Mouse (Mus musculus): ENCODE results near the gene Vamp2. TPM values are rescaled to one million over a fixed set of nuclear protein-coding genes. Genes with fewer than 3 reads are reported as not detected.
A peak's percentile ranks its signal among the peaks of the same experiment; 100 is the strongest.

Gene Vamp2
- polyA plus RNA-seq, 1 experiment from 2014 or later: 282 TPM

DNA sequence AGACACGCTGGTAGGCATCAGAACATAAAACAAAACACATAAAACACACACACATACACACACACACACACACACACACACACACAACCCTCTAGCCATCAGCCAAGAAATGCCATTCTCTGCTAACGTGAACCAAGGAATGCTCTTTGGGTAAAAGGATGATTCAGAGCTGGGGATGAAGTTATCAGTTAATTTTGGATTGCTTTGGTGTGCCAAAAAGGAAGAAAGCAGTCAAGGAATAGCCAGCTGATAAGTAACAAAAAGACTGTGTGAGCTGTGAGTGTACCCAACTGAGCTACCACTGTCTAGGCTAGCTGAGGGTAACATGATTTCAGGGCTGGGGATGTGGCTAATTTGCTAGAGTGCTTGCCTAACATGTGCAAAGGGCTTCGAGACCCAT, 25.7 kb downstream of the Vamp2 start:
- Histone ChIP-seq H3K27ac (replicated peaks) (no peak overlapping the region), H3K4me3 (no peak overlapping the region), H3K27me3 (peaks cover 36% of the 10 kb centered on the region), H3K9ac (no peak overlapping the region), H3K36me3 (peaks cover 6% of the 10 kb centered on the region), H3K4me2 (no peak overlapping the region), H3K4me1 (replicated peaks) (peaks cover 37% of the 10 kb centered on the region), H3K9me3 (no peaks in the 10 kb centered on the region)
- no peak for ATAC-seq (ENCODE audit: low read depth)
- WGBS: 80% methylated on average over 3 of the region's 3 CpGs

DNA sequence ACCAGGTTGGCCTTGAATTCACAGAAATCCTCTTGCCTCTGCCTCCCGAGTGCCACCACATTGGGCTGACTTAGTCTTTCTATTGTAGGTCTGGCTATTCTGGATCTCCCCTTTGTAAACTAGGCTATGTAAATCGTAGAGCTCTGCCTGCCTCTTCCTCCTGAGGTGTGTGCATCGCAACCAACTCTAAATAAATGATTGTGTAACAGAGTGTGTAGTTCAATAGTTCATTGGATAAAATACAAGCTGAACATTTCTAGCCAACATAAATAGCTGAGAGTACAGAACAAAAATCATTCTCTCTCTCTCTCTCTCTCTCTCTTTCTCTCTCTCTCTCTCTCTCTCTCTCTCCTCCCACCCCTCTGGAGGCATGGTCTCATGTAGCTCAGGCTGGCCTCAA, 26.3 kb downstream of the Vamp2 start:
- no peak for ATAC-seq (ENCODE audit: low read depth)
- H3K9ac ChIP-seq: no peak overlapping the region
- H3K4me2 ChIP-seq: no peak overlapping the region
- WGBS: 87% methylated on average over 3 of the region's 3 CpGs
- peaks cover 42% of the 10 kb centered on the region for H3K27me3 ChIP-seq
- 0 out of 2 replicates have a peak, but pooled peaks cover under 1% of the 10 kb centered on the region for H3K36me3 ChIP-seq
- no peak overlapping the region for H3K4me3 ChIP-seq
- H3K9me3 ChIP-seq: no peaks in the 10 kb centered on the region
- H3K4me1 ChIP-seq (replicated peaks): peaks cover 43% of the 10 kb centered on the region
- H3K27ac ChIP-seq (replicated peaks): no peak overlapping the region

DNA sequence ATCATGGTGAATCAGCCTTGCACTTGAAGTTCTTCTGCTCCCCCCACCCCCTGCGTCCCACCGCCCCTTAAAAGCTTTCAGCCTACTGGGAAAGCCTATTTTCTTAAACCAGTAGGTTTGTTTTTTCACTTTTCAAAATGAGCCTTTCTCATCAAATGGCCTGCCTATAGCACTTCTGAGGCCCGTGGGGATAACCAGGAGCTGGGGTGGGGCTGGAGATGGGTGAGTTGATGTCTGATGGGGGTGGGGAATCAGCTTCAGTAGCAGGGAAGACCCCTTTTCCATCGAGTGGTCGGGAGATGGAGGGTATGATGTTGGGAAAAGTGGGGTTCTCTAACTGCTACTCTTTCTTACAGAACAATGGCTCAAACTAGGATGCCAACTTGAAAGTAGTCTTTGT, 28.6 kb downstream of the Vamp2 start:
- Histone ChIP-seq H3K36me3 (no peaks in the 10 kb centered on the region), H3K27me3 (peaks cover 60% of the 10 kb centered on the region), H3K4me2 (peak overlapping the region; percentile 98), H3K9ac (0 out of 2 replicates have a peak overlapping the region, but pooled peaks have one; percentile 82), H3K27ac (replicated peaks) (no peak overlapping the region), H3K9me3 (no peaks in the 10 kb centered on the region), H3K4me3 (peak overlapping the region; percentile 84), H3K4me1 (replicated peaks) (peaks cover 48% of the 10 kb centered on the region)
- no peak for ATAC-seq (ENCODE audit: low read depth)
- 49% methylated on average over 5 of the region's 5 CpGs for WGBS

DNA sequence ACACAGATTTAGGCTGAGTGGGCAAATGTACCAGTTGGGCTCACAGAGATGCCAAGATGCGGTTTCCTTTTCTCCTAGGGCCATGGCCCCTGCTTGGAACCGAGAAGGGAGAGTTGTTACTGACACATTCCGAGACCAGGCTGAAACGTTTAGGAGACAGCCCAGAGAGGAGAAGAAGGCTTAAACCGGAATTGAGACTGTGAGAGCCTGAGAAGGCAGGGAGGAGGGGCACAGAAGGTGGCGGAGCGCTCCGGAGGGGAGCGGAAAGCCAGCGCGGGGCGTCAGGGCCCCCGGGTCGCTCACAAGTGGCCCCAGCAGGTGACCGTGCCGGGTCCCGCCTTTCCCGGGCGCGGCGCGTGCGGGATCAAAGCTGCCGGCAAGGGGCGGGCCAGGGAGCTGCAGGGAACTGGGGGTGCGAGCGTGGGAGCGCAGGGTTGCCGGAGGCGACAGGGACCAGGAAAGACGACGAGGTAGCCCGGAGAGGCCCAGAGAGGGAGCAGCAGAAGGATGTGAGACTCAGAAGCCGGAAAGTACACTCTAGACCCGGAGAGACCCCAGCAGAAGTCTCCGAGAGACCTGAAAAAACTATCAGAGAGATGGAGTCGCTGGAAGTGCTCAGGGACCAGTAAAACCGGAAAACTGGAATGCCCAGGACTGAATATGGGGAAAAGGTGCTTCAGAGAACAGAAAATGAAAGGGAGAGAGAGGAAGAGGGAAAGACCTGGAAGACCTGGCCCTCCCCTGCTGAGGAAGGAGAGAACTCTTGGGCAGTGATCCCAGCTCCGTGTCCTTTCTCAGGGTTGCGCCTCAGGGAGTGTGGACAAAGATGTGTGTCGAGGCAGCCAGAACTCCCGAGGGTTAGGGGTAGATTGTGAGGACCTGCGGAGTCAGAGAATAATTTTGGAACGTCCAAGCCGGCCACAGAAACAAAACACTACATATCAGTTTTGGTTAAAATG, 29.7 kb downstream of the Vamp2 start:
- H3K27ac ChIP-seq (replicated peaks): peak overlapping the region; percentile 72
- ATAC-seq (ENCODE audit: low read depth): 0 out of 2 replicates have a peak, but pooled peaks have one; percentile 11
- H3K36me3 ChIP-seq: no peaks in the 10 kb centered on the region
- peak overlapping the region; percentile 98 for H3K4me2 ChIP-seq
- H3K4me3 ChIP-seq: peak overlapping the region; percentile 84
- H3K27me3 ChIP-seq: peaks cover 57% of the 10 kb centered on the region
- under 1% methylated on average over 45 of the region's 45 CpGs for WGBS
- H3K9me3 ChIP-seq: no peaks in the 10 kb centered on the region
- peaks cover 44% of the 10 kb centered on the region for H3K4me1 ChIP-seq (replicated peaks)
- H3K9ac ChIP-seq: peak overlapping the region; percentile 82

DNA sequence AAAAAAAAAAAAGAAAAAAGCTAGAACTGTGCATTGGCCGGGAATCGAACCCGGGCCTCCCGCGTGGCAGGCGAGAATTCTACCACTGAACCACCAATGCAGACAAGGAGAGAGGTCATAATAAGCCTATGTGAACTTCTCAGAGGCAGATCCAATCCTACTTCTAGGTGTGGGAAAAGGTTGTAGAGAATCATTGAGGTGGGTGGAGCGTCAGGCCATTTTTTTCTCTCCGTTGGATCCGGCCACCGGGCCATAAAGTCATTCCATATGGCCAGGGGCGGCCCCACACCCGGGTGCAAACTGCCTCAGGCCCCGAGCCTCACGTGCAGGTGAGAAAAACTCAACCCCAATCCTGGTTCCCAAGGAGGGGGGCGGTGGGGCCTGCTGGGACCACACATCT, 30.5 kb downstream of the Vamp2 start:
- H3K27ac ChIP-seq (replicated peaks): no peak overlapping the region
- peak overlapping the region; percentile 22; the same call in 1 of the 2 replicates for H3K9ac ChIP-seq
- H3K36me3 ChIP-seq: no peaks in the 10 kb centered on the region
- peaks cover 44% of the 10 kb centered on the region for H3K4me1 ChIP-seq (replicated peaks)
- H3K9me3 ChIP-seq: no peaks in the 10 kb centered on the region
- H3K4me3 ChIP-seq: peak overlapping the region; percentile 84
- H3K27me3 ChIP-seq: peaks cover 50% of the 10 kb centered on the region
- ATAC-seq (ENCODE audit: low read depth): no peak
- 0% methylated on average over 15 of the region's 15 CpGs for WGBS
- peak overlapping the region; percentile 98 for H3K4me2 ChIP-seq

DNA sequence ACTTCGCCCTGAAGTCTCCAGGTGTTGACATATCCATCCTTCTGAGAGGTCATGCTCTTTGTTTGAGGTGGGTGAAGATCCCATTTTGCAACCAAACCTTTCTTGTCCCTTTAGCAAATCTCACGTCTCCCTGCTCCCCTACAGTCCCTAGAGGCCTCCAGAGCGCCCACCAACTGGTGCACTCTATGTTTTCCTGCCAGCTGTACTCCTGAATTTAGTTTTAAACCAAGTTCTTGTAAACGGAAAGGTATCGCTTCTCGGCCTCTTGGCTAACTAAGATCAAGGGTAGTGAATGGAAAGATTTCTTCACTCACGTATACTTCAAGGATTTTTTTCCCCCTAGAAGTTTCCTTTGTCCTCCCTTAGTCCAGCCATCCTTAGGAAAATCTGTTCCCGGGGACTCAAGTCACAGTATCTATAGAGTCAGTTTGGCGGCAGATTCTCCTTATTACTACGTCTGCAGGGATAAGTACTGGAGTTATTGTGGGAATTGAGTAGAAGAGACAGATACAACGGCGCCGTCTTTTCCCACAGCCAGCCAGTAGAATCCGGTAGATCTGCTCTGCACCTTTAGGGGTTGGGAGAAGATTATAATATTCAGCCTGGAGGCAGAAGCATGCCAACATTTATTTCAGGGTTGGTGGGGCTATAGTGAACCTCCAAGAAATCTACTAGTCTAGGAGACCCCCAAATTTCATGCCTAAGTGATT, 31.3 kb downstream of the Vamp2 start:
- 0 out of 2 replicates have a peak overlapping the region, but pooled peaks have one; percentile 22 for H3K9ac ChIP-seq

DNA sequence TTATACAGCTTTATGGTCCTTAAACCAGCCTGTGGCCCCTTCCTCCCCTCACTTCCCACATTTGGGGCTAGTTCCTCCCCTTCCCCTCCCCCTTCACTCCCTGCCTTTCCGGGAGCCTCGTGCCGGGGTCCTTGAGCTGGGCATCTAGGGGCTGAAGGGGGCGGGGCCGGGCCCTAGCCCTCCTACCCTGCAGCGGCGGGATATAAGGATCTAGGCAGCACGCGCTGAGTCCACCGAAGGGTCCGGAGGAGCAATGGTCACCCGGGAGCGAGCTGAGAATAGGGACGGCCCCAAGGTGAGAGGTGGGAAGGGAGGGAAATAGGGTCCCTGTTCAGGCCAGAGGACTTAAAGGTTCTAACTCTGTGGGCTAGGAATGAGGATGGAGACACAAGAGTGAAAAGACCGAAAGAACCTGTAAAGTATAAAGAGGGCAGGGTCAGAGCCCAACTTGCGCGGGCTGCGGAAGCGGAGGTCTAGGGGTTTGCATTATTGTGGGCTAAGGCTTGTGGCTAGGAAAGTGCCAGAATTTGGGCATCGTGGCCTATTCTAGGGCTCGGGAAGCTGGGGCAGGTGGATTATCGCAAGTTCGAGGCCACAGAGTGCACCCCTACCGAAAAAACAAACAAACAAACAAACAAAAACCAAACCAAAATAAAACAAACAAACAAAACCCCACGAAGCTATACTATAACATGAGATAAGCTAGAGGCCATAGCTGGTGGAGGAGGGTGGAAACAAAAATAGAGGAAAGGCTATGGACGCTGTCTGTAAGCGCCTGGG, 32.1 kb downstream of the Vamp2 start, which contains the start of gene Hes7:
Gene Hes7, plus strand, starts transcription at position 184 of the 780 bp plus-strand sequence.
- Histone ChIP-seq H3K27ac (replicated peaks) (no peak within 1 kb of the TSS), H3K4me1 (replicated peaks) (peaks cover 46% of the 10 kb centered on the region), H3K9me3 (no peaks in the 10 kb centered on the region), H3K36me3 (no peaks in the 10 kb centered on the region), H3K4me3 (peak within 1 kb of the TSS; percentile 84), H3K27me3 (peaks cover 36% of the 10 kb centered on the region), H3K9ac (peak within 1 kb of the TSS; percentile 80), H3K4me2 (peak within 1 kb of the TSS; percentile 98)
- WGBS: 1% methylated on average over 27 of the region's 27 CpGs
- ATAC-seq (ENCODE audit: low read depth): no peak

More for the DNA sequence above, 31.3 kb downstream of the Vamp2 start:
- H3K4me1 ChIP-seq (replicated peaks): peaks cover 44% of the 10 kb centered on the region
- WGBS: 20% methylated on average over 14 of the region's 14 CpGs
- peaks cover 44% of the 10 kb centered on the region for H3K27me3 ChIP-seq
- peak overlapping the region; percentile 98 for H3K4me2 ChIP-seq
- peak overlapping the region; percentile 84 for H3K4me3 ChIP-seq
- H3K27ac ChIP-seq (replicated peaks): no peak overlapping the region
- no peak for ATAC-seq (ENCODE audit: low read depth)
- H3K36me3 ChIP-seq: no peaks in the 10 kb centered on the region
- H3K9me3 ChIP-seq: no peaks in the 10 kb centered on the region

DNA sequence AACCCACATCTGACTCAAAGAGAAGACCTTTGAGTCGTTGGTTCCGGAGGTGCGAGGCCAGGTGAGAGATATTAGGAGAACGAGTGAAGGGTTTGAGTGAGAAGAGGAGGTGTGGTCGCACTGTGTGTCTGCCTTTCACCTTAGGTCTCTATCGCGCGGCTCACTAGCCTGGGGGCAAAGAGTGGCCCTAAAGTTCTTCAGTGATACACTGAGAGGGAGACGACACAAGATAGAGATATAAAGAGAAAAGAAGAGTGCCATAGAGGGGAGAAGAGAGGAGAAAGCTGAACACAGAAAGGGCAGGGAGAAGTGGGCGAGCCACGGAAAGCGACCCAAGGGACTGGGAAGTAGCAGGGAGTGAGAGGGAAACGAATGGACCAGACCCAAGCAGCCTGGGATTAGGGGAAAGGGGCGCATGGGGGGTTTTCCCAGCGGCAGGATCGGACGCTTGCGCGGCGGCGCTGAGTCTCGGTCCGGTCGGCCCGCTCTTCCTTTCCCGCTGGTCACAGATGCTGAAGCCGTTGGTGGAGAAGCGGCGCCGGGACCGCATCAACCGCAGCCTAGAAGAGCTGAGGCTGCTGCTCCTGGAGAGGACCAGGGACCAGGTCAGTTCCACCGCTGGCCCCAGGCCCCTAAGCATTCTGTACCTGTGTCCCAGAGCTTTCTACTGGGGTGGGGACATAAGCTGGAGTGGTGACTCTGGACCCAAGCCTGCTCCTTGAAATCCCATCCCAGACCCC, 32.9 kb downstream of the Vamp2 start:
- WGBS: under 1% methylated on average over 33 of the region's 33 CpGs
- ATAC-seq (ENCODE audit: low read depth): no peak
- Histone ChIP-seq H3K9ac (peak overlapping the region; percentile 80), H3K9me3 (no peaks in the 10 kb centered on the region), H3K27ac (replicated peaks) (no peak overlapping the region), H3K4me2 (peak overlapping the region; percentile 98), H3K4me3 (peak overlapping the region; percentile 84), H3K4me1 (replicated peaks) (peaks cover 53% of the 10 kb centered on the region), H3K36me3 (no peaks in the 10 kb centered on the region), H3K27me3 (peaks cover 29% of the 10 kb centered on the region)

DNA sequence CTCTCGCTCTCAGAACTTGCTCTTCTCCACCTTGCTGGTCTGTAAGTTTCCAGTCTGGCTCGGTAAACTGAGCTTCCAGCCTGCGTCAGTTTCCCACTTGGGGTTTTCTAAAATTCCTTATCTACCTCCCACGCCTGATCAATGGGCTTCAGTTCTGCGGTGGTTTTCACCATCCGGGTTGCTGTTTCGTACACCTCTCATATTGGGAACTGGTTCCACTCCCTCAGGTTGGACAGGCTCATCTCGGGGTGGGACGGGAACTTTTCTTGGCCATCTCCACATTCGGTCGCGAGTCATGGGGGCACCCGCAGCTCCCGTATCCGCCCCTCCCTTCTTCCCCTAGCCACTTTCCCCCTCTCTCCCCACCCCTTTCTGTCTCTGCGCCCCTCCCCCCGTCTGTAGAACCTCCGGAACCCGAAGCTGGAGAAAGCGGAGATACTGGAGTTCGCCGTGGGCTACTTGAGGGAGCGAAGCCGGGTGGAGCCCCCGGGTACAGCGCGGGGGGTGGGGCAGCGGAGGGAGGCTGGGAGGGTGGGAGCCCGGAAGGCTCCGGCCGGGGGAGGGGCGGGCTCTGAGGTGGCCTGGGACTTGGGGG, 33.5 kb downstream of the Vamp2 start:
- H3K36me3 ChIP-seq: no peaks in the 10 kb centered on the region
- peak overlapping the region; percentile 84 for H3K4me3 ChIP-seq
- no peak for ATAC-seq (ENCODE audit: low read depth)
- H3K27ac ChIP-seq (replicated peaks): peak overlapping the region; percentile 72
- H3K4me1 ChIP-seq (replicated peaks): peaks cover 57% of the 10 kb centered on the region
- 1% methylated on average over 31 of the region's 32 CpGs for WGBS
- peak overlapping the region; percentile 98 for H3K4me2 ChIP-seq
- H3K27me3 ChIP-seq: peaks cover 25% of the 10 kb centered on the region
- peak overlapping the region; percentile 80 for H3K9ac ChIP-seq
- H3K9me3 ChIP-seq: no peaks in the 10 kb centered on the region

DNA sequence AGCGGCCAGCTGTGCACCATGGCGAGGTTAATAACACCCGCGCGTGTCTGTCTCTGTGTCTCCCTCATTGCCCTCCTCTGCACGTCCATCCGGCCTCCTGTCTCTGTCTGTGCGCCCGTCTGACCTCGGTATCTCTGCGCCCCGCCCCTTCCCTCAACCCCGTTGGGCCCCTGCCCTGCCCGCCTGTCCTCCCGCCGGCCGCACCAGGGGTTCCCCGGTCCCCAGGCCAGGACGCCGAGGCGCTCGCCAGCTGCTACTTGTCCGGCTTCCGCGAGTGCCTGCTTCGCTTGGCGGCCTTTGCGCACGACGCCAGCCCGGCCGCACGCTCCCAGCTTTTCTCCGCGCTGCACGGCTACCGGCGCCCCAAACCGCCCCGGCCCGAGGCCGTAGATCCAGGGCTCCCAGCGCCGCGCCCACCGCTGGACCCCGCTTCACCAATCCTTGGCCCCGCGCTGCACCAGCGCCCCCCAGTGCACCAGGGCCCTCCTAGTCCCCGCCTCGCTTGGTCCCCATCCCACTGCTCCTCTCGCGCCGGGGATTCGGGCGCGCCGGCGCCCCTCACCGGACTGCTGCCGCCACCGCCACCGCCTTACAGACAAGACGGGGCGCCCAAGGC, 34.2 kb downstream of the Vamp2 start, which contains the start of gene 9130213A22Rik:
Gene 9130213A22Rik, minus strand, starts transcription at position 254 of the 616 bp plus-strand sequence.
- Histone ChIP-seq H3K36me3 (no peaks in the 10 kb centered on the region), H3K4me2 (peak within 1 kb of the TSS; percentile 98), H3K27me3 (peaks cover 30% of the 10 kb centered on the region), H3K9me3 (no peaks in the 10 kb centered on the region), H3K9ac (peak within 1 kb of the TSS; percentile 80), H3K4me3 (peak within 1 kb of the TSS; percentile 84), H3K4me1 (replicated peaks) (peaks cover 51% of the 10 kb centered on the region), H3K27ac (replicated peaks) (peak within 1 kb of the TSS; percentile 72)
- ATAC-seq (ENCODE audit: low read depth): peak; percentile 68
- WGBS: under 1% methylated on average over 64 of the region's 66 CpGs

Measured in neural tube, embryonic 13.5 days (tissue).